Mouse (Mus musculus): ENCODE measurements around the gene Olfr1369-ps1. TPM values are rescaled to one million over a fixed set of nuclear protein-coding genes. Genes with fewer than 3 reads are reported as not detected.

The Olfr1369-ps1 gene
- polyA plus RNA-seq, 1 experiment from 2014 or later: not detected

DNA sequence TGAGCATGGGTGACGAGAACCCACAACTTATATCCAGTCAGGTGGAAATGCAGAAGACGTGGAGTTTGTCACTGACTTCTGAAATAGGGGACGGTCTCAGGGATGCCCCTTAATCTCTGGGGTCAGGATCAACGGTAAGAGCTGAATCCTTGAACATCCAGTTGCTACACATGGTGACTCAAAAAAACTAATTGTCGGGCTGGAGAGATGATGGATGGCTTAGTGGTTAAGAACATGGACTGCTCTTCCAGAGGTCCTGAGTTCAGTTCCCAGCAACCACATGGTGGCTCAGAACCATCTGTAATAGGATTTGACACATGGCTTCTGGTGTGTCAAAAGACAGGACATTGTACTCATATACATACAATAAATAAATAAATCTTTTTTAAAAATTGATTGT, 44.6 kb downstream of the Olfr1369-ps1 start:
- no peak for ATAC-seq (ENCODE audit: low read depth)
- Histone ChIP-seq H3K36me3 (ENCODE audit: control insufficient read depth, insufficient read depth, low read length) (no peaks in the 10 kb centered on the region), H3K27ac (ENCODE audit: low read length) (no peak overlapping the region), H3K9me3 (ENCODE audit: control insufficient read depth, low read length) (no peaks in the 10 kb centered on the region), H3K4me2 (ENCODE audit: low read depth, low read length) (no peak overlapping the region), H3K4me1 (replicated peaks; ENCODE audit: control insufficient read depth, insufficient read depth, low read length) (peaks cover 3% of the 10 kb centered on the region; the same call in 1 of the 2 replicates), H3K4me3 (ENCODE audit: low read length) (no peak overlapping the region), H3K27me3 (ENCODE audit: control insufficient read depth, insufficient read depth, low read depth, low read length) (no peaks in the 10 kb centered on the region), H3K9ac (ENCODE audit: low read length) (no peak overlapping the region)
- WGBS: 71% methylated on average over 5 of the region's 5 CpGs

- Histone ChIP-seq H3K9ac (ENCODE audit: low read length) (no peak overlapping the region), H3K4me1 (replicated peaks; ENCODE audit: control insufficient read depth, insufficient read depth, low read length) (peaks cover 5% of the 10 kb centered on the region; the same call in 1 of the 2 replicates), H3K4me2 (ENCODE audit: low read depth, low read length) (peak overlapping the region; percentile 93; the same call in 1 of the 2 replicates), H3K36me3 (ENCODE audit: control insufficient read depth, insufficient read depth, low read length) (no peaks in the 10 kb centered on the region), H3K27me3 (ENCODE audit: control insufficient read depth, insufficient read depth, low read depth, low read length) (no peaks in the 10 kb centered on the region), H3K9me3 (ENCODE audit: control insufficient read depth, low read length) (no peaks in the 10 kb centered on the region), H3K4me3 (ENCODE audit: low read length) (peak overlapping the region; percentile 86; the same call in 1 of the 2 replicates), H3K27ac (ENCODE audit: low read length) (no peak overlapping the region)
- 15% methylated on average over 9 of the region's 9 CpGs for WGBS
- ATAC-seq (ENCODE audit: low read depth): no peak
These were observed 46.8 kb downstream of the Olfr1369-ps1 start for GRCm38 (mm10) chr13:21158071-21158470.

GRCm38 (mm10) chr13:21158785-21159474, 47.6 kb downstream of the Olfr1369-ps1 start:
- no peaks in the 10 kb centered on the region for H3K27me3 ChIP-seq (ENCODE audit: control insufficient read depth, insufficient read depth, low read depth, low read length)
- H3K4me1 ChIP-seq (replicated peaks; ENCODE audit: control insufficient read depth, insufficient read depth, low read length): peaks cover 5% of the 10 kb centered on the region; the same call in 1 of the 2 replicates
- H3K4me2 ChIP-seq (ENCODE audit: low read depth, low read length): peak overlapping the region; percentile 93
- H3K9me3 ChIP-seq (ENCODE audit: control insufficient read depth, low read length): no peaks in the 10 kb centered on the region
- peak overlapping the region; percentile 64 for H3K9ac ChIP-seq (ENCODE audit: low read length)
- H3K27ac ChIP-seq (ENCODE audit: low read length): no peak overlapping the region
- under 1% methylated on average over 19 of the region's 19 CpGs for WGBS
- H3K4me3 ChIP-seq (ENCODE audit: low read length): peak overlapping the region; percentile 86
- peak; percentile 53 for ATAC-seq (ENCODE audit: low read depth)
- no peaks in the 10 kb centered on the region for H3K36me3 ChIP-seq (ENCODE audit: control insufficient read depth, insufficient read depth, low read length)

GRCm38 (mm10) chr13:21159475-21159819, 48.2 kb downstream of the Olfr1369-ps1 start:
- WGBS: under 1% methylated on average over 15 of the region's 15 CpGs
- Histone ChIP-seq H3K9ac (ENCODE audit: low read length) (peak overlapping the region; percentile 64), H3K36me3 (ENCODE audit: control insufficient read depth, insufficient read depth, low read length) (no peaks in the 10 kb centered on the region), H3K27ac (ENCODE audit: low read length) (no peak overlapping the region), H3K9me3 (ENCODE audit: control insufficient read depth, low read length) (no peaks in the 10 kb centered on the region), H3K27me3 (ENCODE audit: control insufficient read depth, insufficient read depth, low read depth, low read length) (no peaks in the 10 kb centered on the region), H3K4me2 (ENCODE audit: low read depth, low read length) (peak overlapping the region; percentile 93), H3K4me1 (replicated peaks; ENCODE audit: control insufficient read depth, insufficient read depth, low read length) (peaks cover 5% of the 10 kb centered on the region; the same call in 1 of the 2 replicates), H3K4me3 (ENCODE audit: low read length) (peak overlapping the region; percentile 86)
- peak; percentile 15 for ATAC-seq (ENCODE audit: low read depth)

- H3K9ac ChIP-seq (ENCODE audit: low read length): peak overlapping the region; percentile 64
- no peaks in the 10 kb centered on the region for H3K9me3 ChIP-seq (ENCODE audit: control insufficient read depth, low read length)
- no peak overlapping the region for H3K27ac ChIP-seq (ENCODE audit: low read length)
- WGBS: under 1% methylated on average over 16 of the region's 16 CpGs
- peak overlapping the region; percentile 86 for H3K4me3 ChIP-seq (ENCODE audit: low read length)
- H3K4me1 ChIP-seq (replicated peaks; ENCODE audit: control insufficient read depth, insufficient read depth, low read length): peaks cover 5% of the 10 kb centered on the region; the same call in 1 of the 2 replicates
- ATAC-seq (ENCODE audit: low read depth): peak; percentile 7; the same call in 1 of the 2 replicates
- no peaks in the 10 kb centered on the region for H3K27me3 ChIP-seq (ENCODE audit: control insufficient read depth, insufficient read depth, low read depth, low read length)
- peak overlapping the region; percentile 93 for H3K4me2 ChIP-seq (ENCODE audit: low read depth, low read length)
- no peaks in the 10 kb centered on the region for H3K36me3 ChIP-seq (ENCODE audit: control insufficient read depth, insufficient read depth, low read length)
These were observed 48.8 kb downstream of the Olfr1369-ps1 start for GRCm38 (mm10) chr13:21160041-21160511.

DNA sequence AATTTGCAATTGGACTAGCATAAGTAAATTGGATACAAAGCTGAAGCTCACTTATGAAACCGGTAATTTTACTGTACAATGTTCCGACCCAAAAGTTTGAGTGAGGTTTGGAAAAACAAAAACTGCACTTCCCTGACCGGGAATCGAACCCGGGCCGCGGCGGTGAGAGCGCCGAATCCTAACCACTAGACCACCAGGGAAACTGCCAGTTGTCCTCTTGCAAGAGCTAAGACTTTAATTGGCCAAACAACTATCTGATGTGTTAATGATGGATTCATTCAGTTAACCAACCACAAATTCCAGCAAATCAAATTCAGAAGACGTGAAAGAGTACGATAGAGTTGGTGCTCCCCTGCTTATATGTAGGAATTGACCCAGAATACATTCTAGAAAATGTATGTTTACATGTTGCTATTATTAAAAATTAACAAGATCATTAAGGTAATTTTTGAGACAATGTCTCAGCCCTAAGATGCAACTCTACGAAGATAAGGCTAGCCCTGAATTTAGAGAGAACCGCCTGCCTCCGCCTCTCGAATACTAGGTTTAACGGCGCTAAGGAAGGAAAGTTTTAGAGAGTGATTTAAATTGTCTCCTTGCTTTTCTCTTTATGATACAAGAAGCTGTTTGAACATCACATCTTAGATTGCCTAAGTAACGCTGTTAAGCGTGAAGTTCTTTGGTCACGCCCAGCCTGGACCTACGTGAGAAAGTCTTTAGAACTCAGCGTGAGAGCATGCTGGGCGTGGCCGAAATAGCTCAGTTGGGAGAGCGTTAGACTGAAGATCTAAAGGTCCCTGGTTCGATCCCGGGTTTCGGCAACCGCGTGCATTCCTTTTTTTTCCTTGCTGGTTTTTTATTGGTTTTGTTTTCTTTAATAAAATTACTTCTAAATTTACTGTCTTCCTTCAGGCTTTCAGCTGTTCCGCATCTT, 49.6 kb downstream of the Olfr1369-ps1 start:
- peaks cover 5% of the 10 kb centered on the region; the same call in 1 of the 2 replicates for H3K4me1 ChIP-seq (replicated peaks; ENCODE audit: control insufficient read depth, insufficient read depth, low read length)
- no peaks in the 10 kb centered on the region for H3K9me3 ChIP-seq (ENCODE audit: control insufficient read depth, low read length)
- H3K9ac ChIP-seq (ENCODE audit: low read length): peak overlapping the region; percentile 59
- peak overlapping the region; percentile 86 for H3K4me3 ChIP-seq (ENCODE audit: low read length)
- peak overlapping the region; percentile 93 for H3K4me2 ChIP-seq (ENCODE audit: low read depth, low read length)
- H3K27me3 ChIP-seq (ENCODE audit: control insufficient read depth, insufficient read depth, low read depth, low read length): no peaks in the 10 kb centered on the region
- H3K36me3 ChIP-seq (ENCODE audit: control insufficient read depth, insufficient read depth, low read length): no peaks in the 10 kb centered on the region
- no peak overlapping the region for H3K27ac ChIP-seq (ENCODE audit: low read length)
- WGBS: under 1% methylated on average over 32 of the region's 32 CpGs
- peak; percentile 90 for ATAC-seq (ENCODE audit: low read depth)

DNA sequence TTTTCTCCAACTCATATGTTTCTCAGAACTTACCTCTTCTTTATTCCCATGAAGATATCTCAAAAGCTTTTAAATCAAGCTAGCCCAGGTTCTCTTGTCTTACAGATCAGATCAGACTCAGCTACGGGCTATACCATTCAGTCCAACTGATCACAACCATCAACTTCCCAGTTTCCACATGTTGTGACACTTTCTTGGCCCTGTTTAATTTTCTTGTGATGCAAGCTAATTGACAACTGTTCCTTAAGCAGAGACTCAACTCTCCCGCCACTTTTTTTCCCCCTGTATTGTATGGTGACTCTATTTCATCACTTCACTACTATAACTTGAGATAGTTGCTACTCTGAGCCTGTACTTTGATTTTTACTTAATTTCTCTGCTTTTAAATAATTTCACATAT, 50.3 kb downstream of the Olfr1369-ps1 start:
- no peaks in the 10 kb centered on the region for H3K27me3 ChIP-seq (ENCODE audit: control insufficient read depth, insufficient read depth, low read depth, low read length)
- H3K9ac ChIP-seq (ENCODE audit: low read length): no peak overlapping the region
- H3K27ac ChIP-seq (ENCODE audit: low read length): no peak overlapping the region
- ATAC-seq (ENCODE audit: low read depth): no peak
- H3K4me2 ChIP-seq (ENCODE audit: low read depth, low read length): peak overlapping the region; percentile 93
- H3K9me3 ChIP-seq (ENCODE audit: control insufficient read depth, low read length): no peaks in the 10 kb centered on the region
- H3K4me3 ChIP-seq (ENCODE audit: low read length): peak overlapping the region; percentile 86
- no peaks in the 10 kb centered on the region for H3K36me3 ChIP-seq (ENCODE audit: control insufficient read depth, insufficient read depth, low read length)
- H3K4me1 ChIP-seq (replicated peaks; ENCODE audit: control insufficient read depth, insufficient read depth, low read length): peaks cover 5% of the 10 kb centered on the region; the same call in 1 of the 2 replicates
- WGBS: 35% methylated on average over 2 of the region's 2 CpGs

DNA sequence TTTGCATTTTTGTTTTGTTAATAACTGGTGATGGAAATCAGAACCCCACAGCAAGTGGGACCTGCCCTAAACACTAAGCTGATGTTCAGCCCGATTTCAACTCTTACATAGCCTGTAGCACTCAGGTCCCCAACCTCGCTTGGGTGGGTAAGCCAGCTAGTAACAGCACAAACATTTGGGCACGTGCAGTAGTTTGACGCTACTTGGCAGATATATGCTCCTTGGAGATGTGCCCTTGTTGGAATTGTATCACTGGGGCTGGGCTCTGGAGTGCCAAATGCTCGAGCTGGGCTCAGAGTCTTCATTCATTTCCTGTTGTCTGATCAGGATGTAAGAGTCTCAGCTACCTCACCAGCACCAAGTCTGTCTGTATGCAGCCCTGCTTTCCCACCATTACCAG, 51.3 kb downstream of the Olfr1369-ps1 start:
- Histone ChIP-seq H3K27me3 (ENCODE audit: control insufficient read depth, insufficient read depth, low read depth, low read length) (no peaks in the 10 kb centered on the region), H3K4me3 (ENCODE audit: low read length) (no peak overlapping the region), H3K9me3 (ENCODE audit: control insufficient read depth, low read length) (no peaks in the 10 kb centered on the region), H3K4me2 (ENCODE audit: low read depth, low read length) (no peak overlapping the region), H3K36me3 (ENCODE audit: control insufficient read depth, insufficient read depth, low read length) (no peaks in the 10 kb centered on the region), H3K4me1 (replicated peaks; ENCODE audit: control insufficient read depth, insufficient read depth, low read length) (peaks cover 5% of the 10 kb centered on the region; the same call in 1 of the 2 replicates), H3K27ac (ENCODE audit: low read length) (no peak overlapping the region), H3K9ac (ENCODE audit: low read length) (no peak overlapping the region)
- 54% methylated on average over 5 of the region's 5 CpGs for WGBS
- ATAC-seq (ENCODE audit: low read depth): no peak
